Mouse (Mus musculus) ES-E14 (cell line): ENCODE data around the gene Kdelr1. TPM values are rescaled to one million over a fixed set of nuclear protein-coding genes. Genes with fewer than 3 reads are reported as not detected.
A peak's percentile ranks its signal among the peaks of the same experiment; 100 is the strongest.

Experiments used
- DNase-seq: peaks from one replicate; pipeline ENCODE4 v3.0.0-alpha.2; 2013; ENCODE audit warnings: low read depth, low spot score
- H3K27ac ChIP-seq: 2 replicates; pipeline ENCODE4 v1.5.1; 2012; ENCODE audit warnings: low read depth, mild to moderate bottlenecking, low read length, moderate library complexity, mixed read lengths; ENCODE audit not compliant: poor library complexity, insufficient read depth, severe bottlenecking
- H3K36me3 ChIP-seq: 2 replicates; pipeline ENCODE4 v1.6.1; 2012; ENCODE audit warnings: mild to moderate bottlenecking, low read length, moderate library complexity, mixed read lengths; ENCODE audit not compliant: control insufficient read depth, poor library complexity, insufficient read depth, severe bottlenecking
- H3K4me1 ChIP-seq, 2 experiments: fragments of 150-350 bp in 1 of 2; sonication (generic) in 1 of 2; 2 replicates each; pipeline ENCODE4 v1.6.1; 2012; ENCODE audit warnings: low read length in 2 of 2, mild to moderate bottlenecking in 1 of 2, mixed read lengths in 1 of 2; ENCODE audit not compliant: control insufficient read depth in 2 of 2, insufficient read depth in 2 of 2, poor library complexity in 1 of 2
- H3K4me3 ChIP-seq, 2 experiments: fragments of 150-350 bp in 1 of 2; sonication (generic) in 1 of 2; 2 replicates each; pipeline ENCODE4 v1.5.1; 2012; ENCODE audit warnings: low read length in 2 of 2, low read depth in 1 of 2, mild to moderate bottlenecking in 1 of 2, mixed read lengths in 1 of 2; ENCODE audit not compliant: insufficient read depth in 1 of 2, poor library complexity in 1 of 2, severe bottlenecking in 1 of 2
- H3K9ac ChIP-seq: 2 replicates; pipeline ENCODE4 v1.6.1; 2012; ENCODE audit warnings: low read depth, mild to moderate bottlenecking, low read length, mixed read lengths; ENCODE audit not compliant: poor library complexity, insufficient read depth, severe bottlenecking
- H3K9me3 ChIP-seq: fragments of 150-350 bp; sonication (generic); 2 replicates; pipeline ENCODE4 v1.6.1; 2012; ENCODE audit warnings: low read depth, mild to moderate bottlenecking, low read length; ENCODE audit not compliant: control insufficient read depth, insufficient read depth
- CHD2 ChIP-seq: IDR thresholded peaks from 2 replicates; pipeline ENCODE4 v1.6.1; 2014; ENCODE audit warnings: mild to moderate bottlenecking, low read depth, low read length, inconsistent platforms
- HCFC1 ChIP-seq: IDR thresholded peaks from 2 replicates; pipeline ENCODE4 v1.6.1; 2012; ENCODE audit warnings: low read length, inconsistent platforms, borderline replicate concordance; ENCODE audit not compliant: insufficient read depth
- MAFK ChIP-seq: IDR thresholded peaks from 2 replicates; pipeline ENCODE4 v1.6.1; 2014; ENCODE audit warnings: mild to moderate bottlenecking, low read depth, low read length, inconsistent platforms; ENCODE audit not compliant: insufficient read depth
- ZC3H11A ChIP-seq: IDR thresholded peaks from 2 replicates; pipeline ENCODE4 v1.6.1; 2012; ENCODE audit warnings: low read depth, mild to moderate bottlenecking, inconsistent platforms, low read length, borderline replicate concordance
- ZNF384 ChIP-seq: IDR thresholded peaks from 2 replicates; pipeline ENCODE4 v1.6.1; 2012; ENCODE audit warnings: low read depth, low read length, inconsistent platforms
- in situ Hi-C, 2 experiments: fragments of 600-800 bp; cut with MboI; formaldehyde crosslinking; loops; one replicate each; pipeline ENCODE4 v1.15.1; 2025; ENCODE audit warnings: low sequenced_read_pairs in 2 of 2, inconsistent platforms in 1 of 2; ENCODE audit not compliant: unreplicated experiment in 2 of 2
- total RNA-seq: library from RNA; depleted of rRNA; stranded (reverse); fragments of 300-350 nt; gene quantifications from 2 replicates; pipeline ENCODE4 v1.2.3, GENCODE M21; 2012; rRNA removed

The Kdelr1 gene
- total RNA-seq, 1 experiment, result 73.2 TPM

DNA sequence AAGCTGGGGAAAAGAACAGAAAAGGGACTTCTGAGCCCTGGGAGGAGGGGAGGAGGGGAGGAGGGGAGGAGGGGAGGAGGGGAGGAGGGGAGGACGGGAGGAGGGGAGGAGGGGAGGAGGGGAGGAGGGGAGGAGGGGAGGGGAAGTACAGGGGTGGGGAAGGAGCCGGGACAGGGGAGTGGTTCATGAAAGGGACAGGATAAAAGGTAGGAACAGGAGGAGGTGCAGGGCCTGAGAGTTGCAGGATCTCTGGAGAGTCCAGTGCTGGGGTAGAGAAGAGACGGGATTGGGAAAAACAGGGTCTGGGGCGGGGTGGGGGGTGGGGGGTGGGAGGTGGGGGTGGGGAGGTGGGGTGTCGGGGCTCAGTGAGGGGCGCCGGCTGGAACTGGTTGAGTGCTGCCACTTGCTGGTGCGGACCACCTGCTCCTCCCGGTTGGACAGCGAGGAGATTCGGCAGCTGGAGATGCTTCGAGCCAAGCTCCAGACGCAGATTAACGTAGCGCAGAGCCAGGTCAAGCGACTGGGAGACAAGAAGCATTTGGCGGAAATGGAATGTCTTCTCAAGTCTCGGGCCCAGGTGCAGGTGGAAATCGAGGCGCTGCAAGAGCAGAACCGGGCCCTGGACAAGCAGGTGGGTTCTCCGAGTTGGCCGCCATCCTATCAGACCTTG, 56.2 kb downstream of the Kdelr1 start:
- in situ Hi-C loops, result loop anchor here (10.0 to 25.0 kb wide), 2 partner anchors 184 to 191 kb away; partner anchors contain the start of gene Spaca4 (in 1 of the 2)
- Histone ChIP-seq H3K9me3 (no peaks in the 10 kb centered on the region), H3K36me3 (peaks cover 3% of the 10 kb centered on the region; the same call in 1 of the 2 replicates), H3K9ac (peak overlapping the region; percentile 48), H3K4me3 (peak overlapping the region; percentile 62 to 65), H3K27ac (peak overlapping the region; percentile 1; the same call in 1 of the 2 replicates), H3K4me1 (no peaks in the 10 kb centered on the region)
- TF ChIP-seq ZNF384 (no peak), ZC3H11A (no peak), HCFC1 (no peak), CHD2 (no peak), MAFK (no peak)
- DNase-seq, result no peak

DNA sequence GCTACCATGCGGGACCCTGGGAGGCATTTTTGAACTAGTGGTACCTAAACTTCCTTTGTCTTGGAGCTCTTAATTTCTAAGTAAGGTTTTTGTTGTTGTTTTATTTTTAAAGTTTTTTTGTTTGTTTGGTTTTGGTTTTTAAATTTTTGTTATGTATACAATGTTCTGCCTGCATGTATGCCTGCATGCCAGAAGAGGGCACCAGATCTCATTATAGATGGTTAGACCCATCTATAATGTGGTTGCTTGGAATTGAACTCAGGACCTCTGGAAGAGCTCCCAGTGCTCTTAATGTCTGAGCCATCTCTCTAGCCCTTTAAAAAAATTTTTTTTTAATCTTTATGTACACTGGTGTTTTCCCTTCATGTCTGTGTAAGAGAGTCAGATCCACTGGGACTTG, 57.1 kb downstream of the Kdelr1 start:
- H3K36me3 ChIP-seq, result peaks cover 3% of the 10 kb centered on the region; the same call in 1 of the 2 replicates
- DNase-seq, result no peak
- no peak overlapping the region for H3K27ac ChIP-seq
- no peaks in the 10 kb centered on the region for H3K4me1 ChIP-seq
- no peak overlapping the region for H3K9ac ChIP-seq
- H3K4me3 ChIP-seq, result peak overlapping the region; percentile 62 to 65; a peak in 2 of 4 replicates
- TF ChIP-seq HCFC1 (no peak), MAFK (no peak), ZNF384 (no peak), CHD2 (no peak), ZC3H11A (no peak)
- in situ Hi-C loops, result loop anchor here (10.0 to 25.0 kb wide), 2 partner anchors 185 to 192 kb away; partner anchors contain the start of gene Spaca4 (in 1 of the 2)
- H3K9me3 ChIP-seq, result no peaks in the 10 kb centered on the region

Other genes with a start within 250 kb of the Kdelr1 start
- gene Rasip1, start 245.3 kb upstream of the Kdelr1 start, total RNA-seq, result 5.3 and 8.6 TPM in 2 replicates
- 0.71 and 0.74 TPM in 2 replicates for gene Mamstr, start 232.8 kb upstream of the Kdelr1 start, total RNA-seq
- 0.27 and 0.37 TPM in 2 replicates for gene Fut2, start 206.4 kb upstream of the Kdelr1 start, total RNA-seq
- gene Ntn5, start 188.8 kb upstream of the Kdelr1 start, total RNA-seq, result 0.54 and 0.74 TPM in 2 replicates
- gene Sec1, start 178.4 kb upstream of the Kdelr1 start, total RNA-seq, result 4.5 and 7.6 TPM in 2 replicates
- gene Car11, start 172.9 kb upstream of the Kdelr1 start, total RNA-seq, result 4.4 and 7.9 TPM in 2 replicates
- 10.0 and 10.6 TPM in 2 replicates for gene Dbp, start 167.7 kb upstream of the Kdelr1 start, total RNA-seq
- gene Rpl18, start 157.3 kb upstream of the Kdelr1 start, total RNA-seq, result 3,487 and 5,312 TPM in 2 replicates
- 18.7 and 21.5 TPM in 2 replicates for gene Sphk2, start 154.8 kb upstream of the Kdelr1 start, total RNA-seq
- 6.1 and 6.6 TPM in 2 replicates for gene Fam83e, start 151.6 kb upstream of the Kdelr1 start, total RNA-seq
- gene Spaca4, start 147.0 kb upstream of the Kdelr1 start, total RNA-seq, result 0.76 and 1.7 TPM in 2 replicates
- 7.2 and 9.5 TPM in 2 replicates for gene Lmtk3, start 89.0 kb upstream of the Kdelr1 start, total RNA-seq
- gene Sult2b1, start 88.1 kb upstream of the Kdelr1 start, total RNA-seq, result 1.6 and 2.1 TPM in 2 replicates
- gene Cyth2, start 58.2 kb upstream of the Kdelr1 start, total RNA-seq, result 96.2 and 113 TPM in 2 replicates
- 1.6 and 2.6 TPM in 2 replicates for gene Kcnj14, start 48.0 kb upstream of the Kdelr1 start, total RNA-seq
- gene Grwd1, start 41.8 kb upstream of the Kdelr1 start, total RNA-seq, result 93.4 and 107 TPM in 2 replicates
- 0.67 and 0.90 TPM in 2 replicates for gene Grin2d, start 5.6 kb downstream of the Kdelr1 start, total RNA-seq
- gene Syngr4, start 23.9 kb downstream of the Kdelr1 start, total RNA-seq, result 0.74 TPM in 1 of 2 replicates, not detected in the other
- 26.0 and 34.8 TPM in 2 replicates for gene Tmem143, start 24.2 kb downstream of the Kdelr1 start, total RNA-seq
- gene Emp3, start 48.6 kb downstream of the Kdelr1 start, total RNA-seq, result 43.8 and 56.5 TPM in 2 replicates
- gene Ccdc114, start 51.3 kb downstream of the Kdelr1 start, total RNA-seq, result 7.7 and 12.5 TPM in 2 replicates
- 4.7 and 7.1 TPM in 2 replicates for gene Abcc6, start 157.5 kb downstream of the Kdelr1 start, total RNA-seq
- gene Nomo1, start 160.9 kb downstream of the Kdelr1 start, total RNA-seq, result 173 and 219 TPM in 2 replicates
- 0.58 and 0.85 TPM in 2 replicates for gene Kcnj11, start 228.0 kb downstream of the Kdelr1 start, total RNA-seq